8 mouse cellular contexts compared by ENCODE assay signal in genomic region chr9:40345493-40346231, GRCm38 (mm10).
A peak's percentile ranks its signal among the peaks of the same experiment; 100 is the strongest.
DNase-seq lines count a peak whose midpoint lies in the region; ATAC-seq and TF ChIP-seq lines count a peak whose summit lies in the region.

No protein-coding gene starts in this region.

- no peaks in the 10 kb centered on the region for H3K27me3 ChIP-seq in kidney, embryonic 14.5 days (ENCODE audit: control insufficient read depth, insufficient read depth, low read length)
- no peaks in the 10 kb centered on the region for H3K27me3 ChIP-seq in kidney, adult 2 months (replicated peaks; ENCODE audit: control insufficient read depth, insufficient read depth, low read length)
- no peaks in the 10 kb centered on the region for H3K27me3 ChIP-seq in forebrain, embryonic 12.5 days
- H3K27me3 ChIP-seq in liver, embryonic 12.5 days (replicated peaks): no peaks in the 10 kb centered on the region

- 0 out of 2 replicates have a peak overlapping the region, but pooled peaks have one; percentile 47 for H3K27ac ChIP-seq in kidney, embryonic 14.5 days (ENCODE audit: low read depth, low read length)
- H3K27ac ChIP-seq in kidney, adult 2 months (ENCODE audit: insufficient read depth, low read depth, low read length): no peak overlapping the region
- H3K27ac ChIP-seq in forebrain, embryonic 12.5 days: peak overlapping the region; percentile 80
- no peak overlapping the region for H3K27ac ChIP-seq in liver, embryonic 12.5 days

- peaks cover 18% of the 10 kb centered on the region for H3K4me1 ChIP-seq in kidney, embryonic 14.5 days (ENCODE audit: control insufficient read depth, insufficient read depth, low read length)
- peaks cover 4% of the 10 kb centered on the region for H3K4me1 ChIP-seq in kidney, adult 2 months (ENCODE audit: control insufficient read depth, insufficient read depth, low read length)
- peaks cover 28% of the 10 kb centered on the region for H3K4me1 ChIP-seq in forebrain, embryonic 12.5 days
- peaks cover 4% of the 10 kb centered on the region; the same call in 1 of the 2 replicates for H3K4me1 ChIP-seq in liver, embryonic 12.5 days

- H3K36me3 ChIP-seq in kidney, embryonic 14.5 days (ENCODE audit: control insufficient read depth, insufficient read depth, low read length): no peaks in the 10 kb centered on the region
- H3K36me3 ChIP-seq in kidney, adult 2 months (ENCODE audit: control insufficient read depth, insufficient read depth, low read length): no peaks in the 10 kb centered on the region
- H3K36me3 ChIP-seq in forebrain, embryonic 12.5 days (replicated peaks): no peaks in the 10 kb centered on the region
- no peaks in the 10 kb centered on the region for H3K36me3 ChIP-seq in liver, embryonic 12.5 days

- TF ChIP-seq POLR2A in kidney, adult 2 months (IDR thresholded peaks at IDR 0.05; ENCODE audit: low read depth, low read length): no peak

- no peak for DNase-seq in kidney, adult 2 months
- peak; percentile 57 for DNase-seq in cerebellum, adult 11 months
- DNase-seq in urinary bladder, postnatal 14 days (ENCODE audit: low spot score): no peak

- peak overlapping the region; percentile 52 for H3K4me2 ChIP-seq in kidney, embryonic 14.5 days (replicated peaks; ENCODE audit: low read depth, low read length)
- H3K4me2 ChIP-seq in forebrain, embryonic 12.5 days: peak overlapping the region; percentile 61
- H3K4me2 ChIP-seq in liver, embryonic 12.5 days: peak overlapping the region; percentile 41

- WGBS in kidney, embryonic 14.5 days: 32% methylated on average over 13 of the region's 13 CpGs
- WGBS in kidney, adult 2 months: 36% methylated on average over 13 of the region's 13 CpGs
- 36% methylated on average over 13 of the region's 13 CpGs for WGBS in forebrain, embryonic 12.5 days
- WGBS in liver, embryonic 12.5 days (ENCODE audit: insufficient replicate concordance): 48% methylated on average over 13 of the region's 13 CpGs

- ATAC-seq in kidney, embryonic 14.5 days (ENCODE audit: low FRiP score, low TSS enrichment): peak; percentile 77
- ATAC-seq in forebrain, embryonic 12.5 days (ENCODE audit: low FRiP score): peak; percentile 70
- ATAC-seq in liver, embryonic 12.5 days: no peak
- ATAC-seq in megakaryocyte progenitor cell, adult 5-6 weeks (replicated peaks; ENCODE audit: poor library complexity): no peak
- ATAC-seq in monocyte, adult 5-6 weeks (replicated peaks; ENCODE audit: insufficient number of reproducible peaks, low FRiP score, low TSS enrichment, poor library complexity, severe bottlenecking): no peak

- H3K4me3 ChIP-seq in kidney, embryonic 14.5 days (ENCODE audit: low read length): peak overlapping the region; percentile 24; the same call in 1 of the 2 replicates
- H3K4me3 ChIP-seq in kidney, adult 2 months (ENCODE audit: insufficient read depth, low read depth, low read length): no peak overlapping the region
- H3K4me3 ChIP-seq in forebrain, embryonic 12.5 days (replicated peaks): peak overlapping the region; percentile 33
- no peak overlapping the region for H3K4me3 ChIP-seq in liver, embryonic 12.5 days

- no peak overlapping the region for H3K9ac ChIP-seq in kidney, embryonic 14.5 days (ENCODE audit: low read depth, low read length)
- H3K9ac ChIP-seq in forebrain, embryonic 12.5 days: peak overlapping the region; percentile 54
- H3K9ac ChIP-seq in liver, embryonic 12.5 days: no peak overlapping the region

- no peaks in the 10 kb centered on the region for H3K9me3 ChIP-seq in kidney, embryonic 14.5 days (ENCODE audit: control insufficient read depth, low read length)
- H3K9me3 ChIP-seq in forebrain, embryonic 12.5 days: no peaks in the 10 kb centered on the region
- no peaks in the 10 kb centered on the region for H3K9me3 ChIP-seq in liver, embryonic 12.5 days (replicated peaks)

- TF ChIP-seq CTCF in kidney, adult 2 months (conservative IDR thresholded peaks at IDR 0.05; ENCODE audit: insufficient read depth, insufficient read length, low read depth, low read length): no peak

Comparison
In these comparisons a context has a peak if more than half of its experiments do, and no peak if none do; other contexts are left out.
1. H3K27ac ChIP-seq: peak in kidney, embryonic 14.5 days (single experiment) and forebrain, embryonic 12.5 days (single experiment); none in kidney, adult 2 months (single experiment) and liver, embryonic 12.5 days (single experiment).
2. H3K4me3 ChIP-seq: peak in kidney, embryonic 14.5 days (single experiment) and forebrain, embryonic 12.5 days (single experiment); none in kidney, adult 2 months (single experiment) and liver, embryonic 12.5 days (single experiment).
3. ATAC-seq: peak in kidney, embryonic 14.5 days (single experiment) and forebrain, embryonic 12.5 days (single experiment); none in liver, embryonic 12.5 days (single experiment), megakaryocyte progenitor cell, adult 5-6 weeks (single experiment) and monocyte, adult 5-6 weeks (single experiment).
4. Peak in every context shown above with its lines, with median percentiles within 50 percentile points of each other: H3K4me2 ChIP-seq.